Mouse (Mus musculus) telencephalon, adult 2 months (tissue): ENCODE measurements around the gene Chic2.

Source experiments
- DNase-seq: peaks from one replicate; pipeline ENCODE4 v3.0.0-alpha.2; 2011; ENCODE audit warnings: low read depth, low spot score

The Chic2 gene

GRCm38 (mm10) chr5:74975507-74975906 is 69.1 kb downstream of the Chic2 start:
- no peak for DNase-seq

- no peak for DNase-seq
These were observed 69.7 kb downstream of the Chic2 start for GRCm38 (mm10) chr5:74974726-74975411.

GRCm38 (mm10) chr5:74974061-74974581 is 70.5 kb downstream of the Chic2 start:
- DNase-seq = no peak

GRCm38 (mm10) chr5:74971418-74971817 is 73.2 kb downstream of the Chic2 start:
- DNase-seq = no peak

GRCm38 (mm10) chr5:74969341-74969740 is 75.2 kb downstream of the Chic2 start:
- DNase-seq = no peak

- no peak for DNase-seq
These were observed 76.7 kb downstream of the Chic2 start for GRCm38 (mm10) chr5:74967882-74968281.

GRCm38 (mm10) chr5:74966891-74967290 is 77.7 kb downstream of the Chic2 start:
- no peak for DNase-seq

GRCm38 (mm10) chr5:74962771-74963170 is 81.8 kb downstream of the Chic2 start:
- no peak for DNase-seq

- peak; percentile 24 for DNase-seq
These were observed 83.6 kb downstream of the Chic2 start for GRCm38 (mm10) chr5:74960840-74961543.

- DNase-seq = no peak
These were observed 84.3 kb downstream of the Chic2 start for GRCm38 (mm10) chr5:74960306-74960705.

- no peak for DNase-seq
These were observed 87.1 kb downstream of the Chic2 start for GRCm38 (mm10) chr5:74957293-74958076.

- no peak for DNase-seq
These were observed 88.2 kb downstream of the Chic2 start for GRCm38 (mm10) chr5:74956335-74956734.

GRCm38 (mm10) chr5:74955565-74955964 is 89.0 kb downstream of the Chic2 start:
- DNase-seq = no peak

GRCm38 (mm10) chr5:74952938-74953337 is 91.6 kb downstream of the Chic2 start:
- no peak for DNase-seq

GRCm38 (mm10) chr5:74951375-74951774 is 93.2 kb downstream of the Chic2 start:
- no peak for DNase-seq

GRCm38 (mm10) chr5:74949298-74949697 is 95.3 kb downstream of the Chic2 start:
- peak; percentile 32 for DNase-seq

GRCm38 (mm10) chr5:74948482-74948881 is 96.1 kb downstream of the Chic2 start:
- no peak for DNase-seq
